Mouse (Mus musculus) ES-Bruce4 (cell line): Measurements from ENCODE around the gene Mdm2.

Experiments
- CTCF ChIP-seq: IDR thresholded peaks from one replicate; pipeline ENCODE4 v1.8.1; 2011; ENCODE audit warnings: low read depth, low read length
- POLR2A ChIP-seq: IDR thresholded peaks from one replicate; pipeline ENCODE4 v1.8.1; 2011; ENCODE audit warnings: low read length; ENCODE audit not compliant: insufficient read depth

- TF ChIP-seq CTCF (no peak), POLR2A (no peak)
These were observed 51.1 kb downstream of the Mdm2 start for GRCm38 (mm10) chr10:117659430-117659813.
